Mouse (Mus musculus): ENCODE data around the gene Lrch4. TPM values are rescaled to one million over a fixed set of nuclear protein-coding genes. Genes with fewer than 3 reads are reported as not detected.

The Lrch4 gene
- polyA plus RNA-seq, 1 experiment from 2014 or later = 35.7 TPM

- H3K4me1 ChIP-seq = peaks cover 25% of the 10 kb centered on the region
- H3K27me3 ChIP-seq = no peaks in the 10 kb centered on the region
- H3K9ac ChIP-seq = peak overlapping the region; percentile 88
- peak overlapping the region; percentile 90 for H3K27ac ChIP-seq
- peak overlapping the region; percentile 96 for H3K4me2 ChIP-seq
- H3K4me3 ChIP-seq = peak overlapping the region; percentile 76
- H3K9me3 ChIP-seq = no peaks in the 10 kb centered on the region
- H3K36me3 ChIP-seq = peaks cover 4% of the 10 kb centered on the region; the same call in 1 of the 2 replicates
- WGBS = 1% methylated on average over 19 of the region's 19 CpGs
- ATAC-seq (ENCODE audit: borderline replicate concordance, extremely low read depth, low FRiP score, low TSS enrichment) = peak; percentile 47; the same call in 1 of the 2 replicates
Measured at GRCm38 (mm10) chr5:137600281-137600618, 28.7 kb upstream of the Lrch4 start.

- H3K9ac ChIP-seq = peak within 1 kb of the TSS; percentile 88
- peak; percentile 94 for ATAC-seq (ENCODE audit: borderline replicate concordance, extremely low read depth, low FRiP score, low TSS enrichment)
- WGBS = under 1% methylated on average over 41 of the region's 41 CpGs
Measured at GRCm38 (mm10) chr5:137600619-137601364, 28.1 kb upstream of the Lrch4 start, which contains the start of gene Mospd3. Mospd3 (minus strand) TSS chr5:137601058.

GRCm38 (mm10) chr5:137601365-137601729, 27.6 kb upstream of the Lrch4 start:
- Histone ChIP-seq H3K36me3 (peaks cover 10% of the 10 kb centered on the region), H3K9ac (peak overlapping the region; percentile 46), H3K4me3 (peak overlapping the region; percentile 76), H3K27me3 (no peaks in the 10 kb centered on the region), H3K27ac (peak overlapping the region; percentile 69), H3K4me2 (peak overlapping the region; percentile 96), H3K9me3 (no peaks in the 10 kb centered on the region), H3K4me1 (peaks cover 25% of the 10 kb centered on the region)
- under 1% methylated on average over 22 of the region's 22 CpGs for WGBS
- no peak for ATAC-seq (ENCODE audit: borderline replicate concordance, extremely low read depth, low FRiP score, low TSS enrichment)

More at GRCm38 (mm10) chr5:137600619-137601364, 28.1 kb upstream of the Lrch4 start, which contains the start of gene Mospd3:
- Histone ChIP-seq H3K27ac (peak within 1 kb of the TSS; percentile 90), H3K4me1 (peaks cover 25% of the 10 kb centered on the region), H3K9me3 (no peaks in the 10 kb centered on the region), H3K27me3 (no peaks in the 10 kb centered on the region), H3K4me3 (peak within 1 kb of the TSS; percentile 76), H3K4me2 (peak within 1 kb of the TSS; percentile 96), H3K36me3 (peaks cover 6% of the 10 kb centered on the region; the same call in 1 of the 2 replicates)

GRCm38 (mm10) chr5:137607860-137608653, 20.9 kb upstream of the Lrch4 start:
- peak overlapping the region; percentile 19 for H3K4me3 ChIP-seq
- peaks cover 53% of the 10 kb centered on the region for H3K4me1 ChIP-seq
- H3K9ac ChIP-seq = 0 out of 2 replicates have a peak overlapping the region, but pooled peaks have one; percentile 22
- peak overlapping the region; percentile 52 for H3K4me2 ChIP-seq
- 27% methylated on average over 26 of the region's 26 CpGs for WGBS
- no peak overlapping the region for H3K27ac ChIP-seq
- H3K36me3 ChIP-seq = peaks cover 24% of the 10 kb centered on the region
- H3K9me3 ChIP-seq = no peaks in the 10 kb centered on the region
- ATAC-seq (ENCODE audit: borderline replicate concordance, extremely low read depth, low FRiP score, low TSS enrichment) = no peak
- H3K27me3 ChIP-seq = no peaks in the 10 kb centered on the region

- Histone ChIP-seq H3K9ac (0 out of 2 replicates have a peak overlapping the region, but pooled peaks have one; percentile 22), H3K4me2 (peak overlapping the region; percentile 52), H3K36me3 (peaks cover 24% of the 10 kb centered on the region), H3K27me3 (no peaks in the 10 kb centered on the region), H3K4me3 (peak overlapping the region; percentile 19), H3K4me1 (peaks cover 54% of the 10 kb centered on the region), H3K9me3 (no peaks in the 10 kb centered on the region), H3K27ac (no peak overlapping the region)
- WGBS = 24% methylated on average over 23 of the region's 23 CpGs
- no peak for ATAC-seq (ENCODE audit: borderline replicate concordance, extremely low read depth, low FRiP score, low TSS enrichment)
Measured at GRCm38 (mm10) chr5:137608654-137609190, 20.2 kb upstream of the Lrch4 start.

GRCm38 (mm10) chr5:137609292-137609691, 19.6 kb upstream of the Lrch4 start:
- Histone ChIP-seq H3K9me3 (no peaks in the 10 kb centered on the region), H3K9ac (no peak overlapping the region), H3K27me3 (no peaks in the 10 kb centered on the region), H3K27ac (no peak overlapping the region), H3K4me3 (0 out of 2 replicates have a peak overlapping the region, but pooled peaks have one; percentile 38), H3K4me1 (peaks cover 54% of the 10 kb centered on the region), H3K36me3 (peaks cover 22% of the 10 kb centered on the region), H3K4me2 (peak overlapping the region; percentile 55)
- 65% methylated on average over 3 of the region's 3 CpGs for WGBS
- ATAC-seq (ENCODE audit: borderline replicate concordance, extremely low read depth, low FRiP score, low TSS enrichment) = no peak

DNA sequence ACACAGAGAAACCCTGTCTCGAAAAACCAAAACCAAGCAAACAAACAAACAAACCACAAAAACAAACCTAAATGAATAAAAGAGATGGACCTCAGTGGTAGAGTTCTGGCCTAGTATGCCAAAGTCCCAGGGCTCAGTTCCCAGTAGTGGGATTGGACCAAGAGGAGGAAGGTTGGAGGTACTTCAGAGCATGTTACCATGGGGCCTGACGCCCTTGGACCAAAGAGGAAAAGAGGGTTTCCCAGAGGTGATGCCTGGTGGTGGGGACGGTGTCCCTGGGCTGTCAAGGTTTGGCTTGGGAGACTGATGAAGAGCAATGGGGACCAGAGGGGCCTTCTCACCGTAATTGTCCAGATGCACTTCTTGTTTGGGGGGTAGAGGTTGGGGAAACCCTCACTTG, 18.9 kb upstream of the Lrch4 start:
- Histone ChIP-seq H3K4me3 (peak overlapping the region; percentile 38), H3K27ac (peak overlapping the region; percentile 93), H3K9me3 (no peaks in the 10 kb centered on the region), H3K36me3 (peaks cover 21% of the 10 kb centered on the region), H3K27me3 (no peaks in the 10 kb centered on the region), H3K4me2 (peak overlapping the region; percentile 55), H3K4me1 (peaks cover 54% of the 10 kb centered on the region), H3K9ac (peak overlapping the region; percentile 29; the same call in 1 of the 2 replicates)
- 38% methylated on average over 4 of the region's 4 CpGs for WGBS
- ATAC-seq (ENCODE audit: borderline replicate concordance, extremely low read depth, low FRiP score, low TSS enrichment) = no peak

- H3K36me3 ChIP-seq = peaks cover 18% of the 10 kb centered on the region
- peak; percentile 60; the same call in 1 of the 2 replicates for ATAC-seq (ENCODE audit: borderline replicate concordance, extremely low read depth, low FRiP score, low TSS enrichment)
- 3% methylated on average over 11 of the region's 12 CpGs for WGBS
- H3K4me2 ChIP-seq = peak overlapping the region; percentile 55
- H3K9me3 ChIP-seq = no peaks in the 10 kb centered on the region
- peak overlapping the region; percentile 38 for H3K4me3 ChIP-seq
- no peaks in the 10 kb centered on the region for H3K27me3 ChIP-seq
- H3K4me1 ChIP-seq = peaks cover 54% of the 10 kb centered on the region
- H3K27ac ChIP-seq = peak overlapping the region; percentile 93
- H3K9ac ChIP-seq = peak overlapping the region; percentile 29
Measured at GRCm38 (mm10) chr5:137610548-137611244, 18.2 kb upstream of the Lrch4 start.

GRCm38 (mm10) chr5:137611245-137611602, 17.7 kb upstream of the Lrch4 start:
- Histone ChIP-seq H3K4me2 (peak overlapping the region; percentile 55), H3K4me3 (peak overlapping the region; percentile 38), H3K4me1 (peaks cover 54% of the 10 kb centered on the region), H3K9ac (peak overlapping the region; percentile 29; the same call in 1 of the 2 replicates), H3K9me3 (no peaks in the 10 kb centered on the region), H3K27me3 (no peaks in the 10 kb centered on the region), H3K36me3 (peaks cover 15% of the 10 kb centered on the region), H3K27ac (peak overlapping the region; percentile 93)
- ATAC-seq (ENCODE audit: borderline replicate concordance, extremely low read depth, low FRiP score, low TSS enrichment) = peak; percentile 82
- WGBS = 5% methylated on average over 6 of the region's 6 CpGs

GRCm38 (mm10) chr5:137613076-137613475, 15.8 kb upstream of the Lrch4 start:
- Histone ChIP-seq H3K4me2 (no peak overlapping the region), H3K9me3 (no peaks in the 10 kb centered on the region), H3K9ac (no peak overlapping the region), H3K36me3 (no peaks in the 10 kb centered on the region), H3K4me3 (no peak overlapping the region), H3K27me3 (no peaks in the 10 kb centered on the region), H3K27ac (no peak overlapping the region), H3K4me1 (peaks cover 49% of the 10 kb centered on the region)
- WGBS = 72% methylated on average over 5 of the region's 5 CpGs
- ATAC-seq (ENCODE audit: borderline replicate concordance, extremely low read depth, low FRiP score, low TSS enrichment) = no peak

GRCm38 (mm10) chr5:137613550-137613949, 15.4 kb upstream of the Lrch4 start, which contains the start of gene Pcolce:
Pcolce (minus strand) TSS chr5:137613784.
- Histone ChIP-seq H3K4me3 (no peak within 1 kb of the TSS), H3K9me3 (no peaks in the 10 kb centered on the region), H3K9ac (no peak within 1 kb of the TSS), H3K27ac (no peak within 1 kb of the TSS), H3K4me1 (peaks cover 44% of the 10 kb centered on the region), H3K36me3 (no peaks in the 10 kb centered on the region), H3K4me2 (no peak within 1 kb of the TSS), H3K27me3 (no peaks in the 10 kb centered on the region)
- ATAC-seq (ENCODE audit: borderline replicate concordance, extremely low read depth, low FRiP score, low TSS enrichment) = no peak
- 46% methylated on average over 11 of the region's 11 CpGs for WGBS

All from lung, embryonic 15.5 days (tissue).